Mouse (Mus musculus) ES-E14 (cell line): ENCODE measurements around the gene Cxadr.

Source experiments
- HCFC1 ChIP-seq: IDR thresholded peaks from 2 replicates; pipeline ENCODE4 v1.6.1; 2012; ENCODE audit warnings: low read length, inconsistent platforms, borderline replicate concordance; ENCODE audit not compliant: insufficient read depth
- ZC3H11A ChIP-seq: IDR thresholded peaks from 2 replicates; pipeline ENCODE4 v1.6.1; 2012; ENCODE audit warnings: low read depth, mild to moderate bottlenecking, inconsistent platforms, low read length, borderline replicate concordance
- ZNF384 ChIP-seq: IDR thresholded peaks from 2 replicates; pipeline ENCODE4 v1.6.1; 2012; ENCODE audit warnings: low read depth, low read length, inconsistent platforms

DNA sequence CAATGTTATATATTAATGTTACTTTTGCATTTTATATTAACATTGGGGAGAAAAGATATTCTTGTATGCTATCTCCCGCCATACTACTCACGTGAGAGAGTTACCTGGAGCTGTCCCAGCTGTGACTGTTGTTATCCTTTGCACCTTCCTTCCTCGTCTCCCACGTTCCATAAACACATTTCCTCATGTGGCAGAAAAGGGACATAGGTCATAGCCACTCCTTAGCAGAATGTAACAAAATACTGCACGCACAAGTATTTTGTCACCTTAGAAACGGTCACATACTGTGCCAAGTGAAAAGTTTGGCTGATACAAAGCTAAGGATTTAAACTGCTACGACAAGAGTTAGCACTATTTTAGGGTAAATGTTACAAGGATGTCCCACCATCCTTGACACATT, 26.3 kb downstream of the Cxadr start:
- TF ChIP-seq HCFC1 (no peak), ZC3H11A (no peak), ZNF384 (no peak)
